Mouse (Mus musculus): ENCODE measurements around the gene Pbx2.
A peak's percentile ranks its signal among the peaks of the same experiment; 100 is the strongest.

Gene Pbx2

GRCm38 (mm10) chr17:34583397-34583796, 7.7 kb upstream of the Pbx2 start:
- peak; percentile 32 for DNase-seq

- no peak for DNase-seq
Measured at GRCm38 (mm10) chr17:34583819-34584218, 7.2 kb upstream of the Pbx2 start.

- no peak for DNase-seq
Measured at GRCm38 (mm10) chr17:34585121-34585520, 5.9 kb upstream of the Pbx2 start.

GRCm38 (mm10) chr17:34585877-34586771, 4.9 kb upstream of the Pbx2 start:
- DNase-seq = peak; percentile 33

GRCm38 (mm10) chr17:34586796-34587422, 4.2 kb upstream of the Pbx2 start:
- DNase-seq = peak; percentile 95

GRCm38 (mm10) chr17:34587423-34587811, 3.6 kb upstream of the Pbx2 start:
- DNase-seq = peak; percentile 99

GRCm38 (mm10) chr17:34587814-34588213, 3.3 kb upstream of the Pbx2 start:
- no peak for DNase-seq

GRCm38 (mm10) chr17:34588767-34589166, 2.3 kb upstream of the Pbx2 start:
- DNase-seq = no peak

GRCm38 (mm10) chr17:34589206-34589605, 1.9 kb upstream of the Pbx2 start:
- no peak for DNase-seq

- DNase-seq = peak; percentile 80
Measured at GRCm38 (mm10) chr17:34589681-34590101, 1.4 kb upstream of the Pbx2 start, which contains the start of gene Gpsm3. TSS of gene Gpsm3 (plus strand) at chr17:34589806.

- DNase-seq = peak; percentile 44
Measured at GRCm38 (mm10) chr17:34590154-34590987, 695 bp upstream of the Pbx2 start.

GRCm38 (mm10) chr17:34591994-34592375, 919 bp downstream of the Pbx2 start:
- peak; percentile 98 for DNase-seq

- peak; percentile 70 for DNase-seq
Measured at GRCm38 (mm10) chr17:34592581-34593549, 1.8 kb downstream of the Pbx2 start.

GRCm38 (mm10) chr17:34593752-34594525, 2.9 kb downstream of the Pbx2 start:
- DNase-seq = peak; percentile 65

GRCm38 (mm10) chr17:34596098-34596497, 5.0 kb downstream of the Pbx2 start:
- no peak for DNase-seq

GRCm38 (mm10) chr17:34597566-34598095, 6.6 kb downstream of the Pbx2 start, which contains the start of gene Ager:
TSS of gene Ager (plus strand) at chr17:34597862.
- DNase-seq = no peak

GRCm38 (mm10) chr17:34599891-34600290, 8.8 kb downstream of the Pbx2 start:
- no peak for DNase-seq

- peak; percentile 11 for DNase-seq
Measured at GRCm38 (mm10) chr17:34601796-34602195, 10.7 kb downstream of the Pbx2 start.

GRCm38 (mm10) chr17:34603375-34604060, 12.5 kb downstream of the Pbx2 start, which contains the start of gene Rnf5:
TSS of gene Rnf5 (minus strand) at chr17:34603690.
- peak; percentile 100 for DNase-seq

- peak; percentile 99 for DNase-seq
Measured at GRCm38 (mm10) chr17:34604061-34604508, 13.0 kb downstream of the Pbx2 start, which contains the start of gene Agpat1. TSS of gene Agpat1 (plus strand) at chr17:34604262.

All from kidney, postnatal 10 days (tissue).